Mouse (Mus musculus): ENCODE results near the gene 1810049J17Rik.

- TF ChIP-seq POLR2A (IDR thresholded peaks at IDR 0.05; ENCODE audit: insufficient read length, low read depth) (no peak), MYOD1 (IDR thresholded peaks at IDR 0.05; ENCODE audit: control insufficient read depth in 1 of 3, insufficient read length in 2 of 3, low read depth in 2 of 3) (no peak), MAX (IDR thresholded peaks at IDR 0.05; ENCODE audit: low read depth) (no peak), CEBPB (IDR thresholded peaks at IDR 0.05; ENCODE audit: insufficient read depth, poor library complexity, severe bottlenecking) (no peak), TCF12 (IDR thresholded peaks at IDR 0.05; ENCODE audit: insufficient read depth, poor library complexity, severe bottlenecking) (no peak), POLR2AphosphoS2 (IDR thresholded peaks at IDR 0.05; ENCODE audit: insufficient read length, low read depth) (no peak), USF1 (IDR thresholded peaks at IDR 0.05; ENCODE audit: low read depth) (no peak)
Measured at GRCm38 (mm10) chr15:12362701-12363040, 41.0 kb upstream of the 1810049J17Rik start.
